Mouse (Mus musculus) cerebellum, adult (tissue): Measurements from ENCODE around the gene Chrnb1.

ENCODE experiments used
- ATAC-seq: cut with Nextera tagmentation; 2 replicates; pipeline ENCODE4 v1.9.2; 2017; ENCODE audit warnings: mild to moderate bottlenecking, moderate library complexity, mixed read lengths; ENCODE audit not compliant: insufficient number of reproducible peaks, low FRiP score, low TSS enrichment

Chrnb1 gene

DNA sequence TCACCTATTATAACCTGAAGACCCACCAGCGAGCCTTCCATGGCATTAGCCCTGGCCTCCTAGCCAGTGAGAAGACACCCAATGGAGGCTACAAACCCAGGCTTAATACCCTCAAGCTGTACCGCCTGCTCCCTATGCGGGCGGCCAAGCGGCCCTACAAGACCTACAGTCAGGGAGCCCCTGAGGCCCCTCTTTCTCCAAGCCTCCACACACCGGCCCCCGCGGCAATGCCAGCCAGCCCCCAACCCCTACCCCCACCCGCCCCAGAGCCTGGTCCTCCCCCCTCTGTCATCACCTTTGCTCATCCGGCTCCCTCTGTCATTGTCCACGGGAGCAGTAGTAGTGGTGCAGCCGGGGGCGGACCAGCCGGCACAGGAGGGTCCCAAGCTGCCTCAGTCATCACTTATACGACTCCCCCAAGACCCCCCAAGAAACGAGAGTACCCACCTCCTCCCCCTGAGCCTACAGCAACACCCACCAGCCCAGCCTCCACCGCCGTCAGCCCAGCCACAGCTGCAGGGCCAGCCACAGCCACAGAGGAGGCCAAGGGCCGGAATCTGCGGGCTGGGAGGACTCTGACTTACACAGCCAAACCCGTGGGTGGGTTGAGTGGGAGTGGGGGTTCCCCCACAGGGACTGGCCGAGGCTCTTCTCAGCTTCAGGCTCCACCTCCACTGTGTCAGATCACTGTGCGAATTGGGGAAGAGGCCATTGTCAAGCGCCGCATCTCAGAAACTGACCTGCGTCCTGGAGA lies 18.1 kb downstream of the Chrnb1 start:
- no peak for ATAC-seq

DNA sequence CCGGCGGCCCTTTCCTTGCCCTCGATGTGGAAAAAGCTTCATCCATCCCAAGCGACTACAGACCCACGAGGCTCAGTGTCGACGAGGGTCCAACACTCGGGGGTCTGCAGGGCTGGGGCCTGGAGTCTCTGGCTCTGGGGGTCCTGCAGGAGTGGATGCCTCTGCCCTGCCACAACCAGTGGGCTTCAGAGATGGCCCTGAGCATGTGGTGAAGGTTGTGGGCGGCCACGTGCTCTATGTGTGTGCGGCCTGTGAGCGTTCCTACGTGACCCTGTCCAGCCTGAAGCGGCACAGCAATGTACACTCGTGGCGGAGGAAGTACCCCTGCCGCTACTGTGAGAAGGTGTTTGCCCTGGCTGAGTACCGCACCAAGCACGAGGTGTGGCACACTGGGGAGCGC lies 19.3 kb downstream of the Chrnb1 start:
- ATAC-seq, result no peak

DNA sequence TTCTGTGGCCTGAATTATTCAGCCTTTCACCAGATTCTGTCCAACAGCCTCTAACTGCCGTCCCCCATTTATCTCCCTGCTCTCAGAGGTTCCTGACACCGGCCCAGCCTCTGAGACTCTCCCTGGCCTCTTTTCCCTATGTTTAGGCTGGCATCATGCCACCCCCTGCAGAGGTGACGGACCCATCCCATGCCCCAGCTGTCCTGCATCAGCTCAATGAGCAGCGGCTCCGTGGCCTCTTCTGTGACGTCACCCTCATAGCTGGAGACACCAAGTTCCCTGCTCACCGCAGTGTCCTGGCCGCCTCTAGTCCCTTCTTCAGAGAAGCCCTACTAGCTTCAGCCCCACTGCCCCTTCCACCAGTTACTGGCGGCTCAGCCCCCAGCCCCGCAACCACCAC lies 20.0 kb downstream of the Chrnb1 start:
- ATAC-seq, result no peak

DNA sequence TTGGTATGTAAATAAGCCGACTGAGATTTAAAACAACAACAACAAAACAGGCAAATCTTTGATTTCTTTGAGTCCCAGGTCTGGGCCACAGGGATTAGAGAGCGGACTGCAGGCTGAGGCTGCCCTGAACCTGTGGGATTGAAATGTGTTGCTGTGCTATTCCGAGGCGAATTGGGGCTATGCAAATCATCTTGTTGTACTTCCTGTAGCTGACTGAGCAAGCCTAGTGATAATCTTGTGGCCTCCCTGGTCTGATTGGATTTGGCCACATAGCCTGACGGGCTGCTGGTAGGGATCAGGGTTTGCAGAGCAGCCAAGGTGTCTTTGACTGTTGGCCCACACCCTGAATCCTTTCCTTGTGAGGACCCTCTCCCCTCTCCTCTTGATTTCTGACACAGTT lies 20.8 kb downstream of the Chrnb1 start:
- ATAC-seq, result no peak

DNA sequence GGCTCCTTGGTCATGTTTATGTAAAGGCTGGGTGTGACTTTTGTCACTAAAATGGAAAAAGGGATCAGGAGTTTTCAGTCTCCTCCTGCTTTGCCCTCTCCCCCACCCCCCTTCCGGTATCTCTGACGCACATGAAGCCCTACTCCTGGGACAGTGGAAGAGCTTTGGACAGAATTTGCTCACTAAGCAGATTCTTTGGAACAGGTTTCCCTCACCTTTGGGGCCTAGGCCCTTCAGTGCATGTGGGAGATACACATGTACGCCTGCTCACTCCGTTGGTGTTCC lies 28.2 kb downstream of the Chrnb1 start:
- no peak for ATAC-seq

DNA sequence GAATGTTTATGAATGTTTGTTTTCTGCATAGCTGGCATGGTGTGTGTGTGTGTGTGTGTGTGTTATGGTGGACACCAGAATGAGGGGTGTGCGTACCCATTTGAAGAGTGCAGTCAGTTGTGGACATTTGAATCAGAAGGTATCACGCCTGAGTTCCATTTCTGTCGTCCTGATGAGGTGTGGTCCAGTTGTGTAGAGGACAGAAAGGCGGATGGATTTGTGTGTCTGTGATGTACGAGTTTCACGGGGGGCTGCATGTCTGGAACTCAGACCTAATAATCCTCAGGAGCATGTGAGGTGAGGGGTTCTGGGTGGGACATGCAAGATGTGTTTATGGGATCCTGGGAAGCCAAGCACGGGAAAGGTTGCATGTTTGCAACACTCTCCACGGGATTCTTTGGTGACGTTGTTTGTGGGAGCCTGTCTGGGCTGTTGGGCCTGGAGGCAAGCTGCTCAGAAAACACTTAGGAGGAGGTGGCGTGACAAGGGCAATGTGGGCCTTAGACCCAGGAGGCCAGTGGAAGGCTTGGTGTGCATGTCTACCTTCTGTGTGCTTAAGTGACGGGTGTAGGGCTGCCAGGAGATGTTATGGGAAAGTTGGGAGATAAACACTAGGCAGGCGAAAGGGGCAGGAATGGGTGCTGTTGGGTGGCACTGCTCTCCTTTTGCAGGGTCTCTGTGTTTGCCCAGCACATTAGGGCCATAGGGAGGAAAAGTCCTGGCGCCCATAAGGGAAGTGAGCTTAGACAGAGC lies 28.7 kb downstream of the Chrnb1 start:
- ATAC-seq, result no peak

DNA sequence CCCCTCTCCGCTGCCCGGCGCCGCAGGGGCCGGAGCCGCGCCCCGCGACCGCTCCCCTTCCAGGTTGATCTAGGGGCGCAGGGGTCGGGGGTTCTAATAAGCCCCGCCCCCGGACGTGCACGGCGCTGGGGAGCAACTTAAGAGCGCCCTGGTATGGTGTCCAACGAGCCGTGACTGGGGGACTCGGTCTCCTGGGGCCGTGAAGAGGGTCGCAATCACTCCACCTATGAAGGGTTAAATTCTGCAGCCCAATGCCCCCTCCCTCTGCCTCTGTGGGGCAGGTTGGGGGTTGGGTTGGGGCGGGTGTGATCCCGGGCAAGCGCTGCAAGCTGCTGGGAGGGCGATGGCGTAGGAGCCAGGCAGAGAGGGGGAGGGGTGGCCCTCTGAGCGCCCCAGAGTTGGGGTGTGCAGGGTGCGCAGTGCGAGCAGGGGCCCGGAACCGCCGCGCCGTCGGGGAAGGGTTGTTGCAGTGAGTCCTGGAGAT lies 29.6 kb downstream of the Chrnb1 start:
- peak; percentile 49; the same call in 1 of the 2 replicates for ATAC-seq

DNA sequence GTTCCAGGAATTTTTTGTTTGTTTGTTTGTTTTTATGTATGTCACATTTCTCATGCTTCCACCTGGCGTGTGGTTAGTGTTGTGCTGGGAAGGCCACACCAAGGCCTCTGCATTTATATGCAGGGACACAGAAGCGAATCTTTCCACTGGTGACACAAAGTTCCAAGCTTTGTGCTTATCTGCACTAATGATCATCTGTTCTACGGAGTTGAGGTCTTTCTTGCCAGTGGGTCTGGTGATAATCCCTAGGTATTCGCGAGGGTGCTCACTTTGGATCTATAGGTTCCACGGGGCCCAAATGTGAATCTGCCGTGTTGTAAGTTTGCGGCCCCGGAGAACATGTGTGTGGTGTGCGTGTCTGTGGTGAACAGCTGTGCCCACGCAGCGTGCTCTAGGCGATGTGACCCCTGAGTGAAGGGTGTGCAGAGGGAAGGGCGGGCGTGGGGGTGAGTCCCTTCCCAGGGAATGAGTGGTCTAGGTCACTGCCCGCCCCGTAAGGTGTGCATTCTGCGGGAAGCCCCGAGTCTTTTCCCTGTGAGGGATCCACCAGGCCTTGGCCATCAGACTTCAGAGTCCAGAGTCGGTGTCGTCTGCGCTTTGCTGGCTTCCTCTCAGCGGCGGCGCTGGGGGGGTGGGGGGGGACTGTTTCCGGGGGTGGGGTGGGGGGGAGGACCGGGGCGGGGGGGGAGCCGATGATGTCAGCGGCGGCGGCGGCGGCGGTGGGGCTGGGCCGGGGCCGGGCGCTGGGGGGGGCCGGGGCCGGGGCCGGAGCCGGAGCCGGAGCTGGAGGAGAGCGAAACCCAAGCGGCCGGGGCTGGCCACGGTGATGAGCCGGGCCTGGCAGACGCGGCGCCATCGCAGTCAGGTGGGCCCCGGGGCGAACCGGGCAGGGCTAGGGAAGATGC lies 30.3 kb downstream of the Chrnb1 start, which contains the start of gene Zbtb4:
Gene Zbtb4 (plus strand): TSS at position 692 of the 905 bp plus-strand sequence.
- ATAC-seq, result peak; percentile 34; the same call in 1 of the 2 replicates

DNA sequence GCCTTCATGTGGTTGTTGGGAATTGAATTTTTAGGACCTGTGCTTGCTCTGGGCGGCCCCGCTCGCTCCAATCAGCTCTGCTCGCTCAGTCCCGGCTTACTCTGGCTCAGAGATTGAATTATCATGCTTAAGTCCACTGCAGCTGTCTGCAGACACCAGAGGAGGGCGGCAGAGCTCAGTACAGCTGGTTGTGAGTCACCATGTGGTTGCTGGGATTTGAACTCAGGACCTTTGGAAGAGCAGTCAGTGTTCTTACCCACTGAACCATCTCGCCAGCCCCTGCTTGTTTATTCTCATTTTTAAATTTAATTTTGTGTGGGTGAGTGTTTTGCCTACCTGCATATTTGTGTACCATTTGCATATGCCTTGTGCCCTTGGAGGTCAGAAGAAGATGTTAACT lies 32.2 kb downstream of the Chrnb1 start:
- ATAC-seq, result no peak

DNA sequence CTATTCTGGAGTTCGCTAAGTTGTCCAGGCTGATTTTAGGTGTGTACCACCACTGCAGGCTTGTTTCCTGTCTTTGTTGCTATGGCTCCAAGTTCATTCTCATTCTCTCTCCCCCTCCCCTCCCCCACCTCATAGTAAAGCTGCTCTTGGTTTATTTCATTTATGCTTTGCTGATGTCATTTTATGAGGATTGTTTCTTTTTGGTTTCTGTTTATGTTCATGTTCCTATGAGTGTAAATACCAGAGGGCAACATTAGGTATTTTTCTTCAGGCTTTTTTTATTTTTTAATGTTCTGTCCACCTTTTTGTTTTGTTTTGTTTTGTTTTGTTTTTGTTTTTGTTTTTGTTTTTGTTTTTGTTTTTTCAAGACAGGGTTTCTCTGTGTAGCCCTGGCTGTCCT lies 33.9 kb downstream of the Chrnb1 start, which contains the start of gene Slc35g3:
Gene Slc35g3 (minus strand): TSS at position 101 of the 400 bp plus-strand sequence.
- ATAC-seq, result no peak

DNA sequence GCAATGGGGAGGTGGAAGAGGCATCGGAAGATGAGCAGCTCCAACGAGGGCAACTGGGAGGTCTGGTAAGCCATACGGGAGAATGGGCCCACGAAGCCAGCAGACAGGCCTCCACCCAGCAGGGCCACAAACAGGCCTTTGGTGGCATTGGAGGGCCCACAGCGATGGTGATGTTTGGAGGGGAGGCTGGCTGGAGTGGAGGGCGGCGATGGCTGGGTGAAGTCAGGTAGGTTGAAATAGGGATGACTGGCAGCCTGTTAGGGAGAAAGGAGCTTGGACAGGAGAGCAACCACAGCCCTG lies 34.9 kb downstream of the Chrnb1 start:
- ATAC-seq, result no peak

DNA sequence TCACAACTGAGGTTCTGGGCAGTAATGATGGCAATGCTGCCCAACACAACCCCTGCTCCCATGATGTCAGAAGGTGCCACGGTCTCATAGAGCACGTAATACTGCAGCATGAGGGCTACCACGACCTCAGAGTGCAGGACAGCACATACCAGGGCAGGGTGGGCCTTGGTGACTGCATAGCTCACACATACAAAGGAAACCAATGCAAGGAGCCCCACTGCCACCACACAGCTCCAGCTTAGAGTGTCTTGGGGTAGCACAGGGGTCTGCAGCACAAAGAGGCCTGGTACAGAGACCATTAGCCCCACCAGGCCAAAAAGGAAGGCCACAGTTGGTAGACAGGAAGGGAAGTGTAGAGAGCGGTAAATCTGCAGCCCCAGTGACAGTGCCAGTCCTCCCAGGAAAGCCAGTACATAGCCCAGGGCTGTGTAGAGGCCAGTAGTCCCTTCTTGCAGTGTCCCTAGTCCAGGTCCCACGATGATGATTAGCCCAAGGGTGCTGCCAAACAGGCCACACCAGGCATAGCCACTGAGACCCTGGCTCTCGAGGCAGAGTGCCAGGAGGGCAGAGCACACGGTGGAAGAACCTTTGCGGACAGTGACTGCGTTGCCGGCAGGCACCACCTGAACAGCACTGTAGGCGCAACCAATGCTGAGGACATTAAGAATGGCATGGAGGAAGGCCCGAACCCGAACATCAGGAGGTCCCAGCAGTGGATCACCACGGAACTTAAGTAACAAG lies 35.4 kb downstream of the Chrnb1 start:
- no peak for ATAC-seq

DNA sequence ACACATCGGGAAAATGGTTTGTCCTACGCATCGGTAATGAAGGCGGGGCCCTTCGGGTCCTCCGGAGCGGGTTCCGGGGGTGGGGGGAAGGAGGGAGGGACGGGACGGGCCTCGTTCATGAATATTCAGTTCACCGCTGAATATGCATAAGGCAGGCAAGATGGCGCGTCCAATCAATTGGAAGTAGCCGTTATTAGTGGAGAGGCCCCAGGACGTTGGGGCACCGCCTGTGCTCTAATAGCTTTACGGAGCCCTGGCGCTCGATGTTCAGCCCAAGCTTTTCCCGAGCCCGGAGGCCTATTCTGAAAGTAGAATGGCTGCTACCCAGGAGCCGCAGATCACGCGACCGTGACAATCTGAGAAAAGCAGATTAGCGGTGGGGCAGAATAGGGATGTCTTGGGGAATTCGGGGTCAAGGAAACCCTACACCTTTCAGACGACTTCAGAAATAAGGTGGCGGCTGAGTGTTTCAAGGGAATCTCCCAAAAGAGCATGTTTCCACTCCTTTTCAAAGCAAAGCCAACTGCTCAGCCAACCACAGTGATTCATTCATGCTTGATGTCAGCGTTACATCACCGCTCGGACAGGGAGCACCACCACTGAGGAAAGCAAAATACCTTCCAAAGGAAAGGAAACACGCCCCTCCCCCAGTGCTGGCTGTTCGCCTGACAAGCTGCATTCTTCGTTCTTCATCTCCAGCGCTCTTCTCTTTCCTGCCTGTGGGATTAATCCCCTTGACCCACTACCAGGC lies 36.6 kb downstream of the Chrnb1 start:
- ATAC-seq, result peak; percentile 69

DNA sequence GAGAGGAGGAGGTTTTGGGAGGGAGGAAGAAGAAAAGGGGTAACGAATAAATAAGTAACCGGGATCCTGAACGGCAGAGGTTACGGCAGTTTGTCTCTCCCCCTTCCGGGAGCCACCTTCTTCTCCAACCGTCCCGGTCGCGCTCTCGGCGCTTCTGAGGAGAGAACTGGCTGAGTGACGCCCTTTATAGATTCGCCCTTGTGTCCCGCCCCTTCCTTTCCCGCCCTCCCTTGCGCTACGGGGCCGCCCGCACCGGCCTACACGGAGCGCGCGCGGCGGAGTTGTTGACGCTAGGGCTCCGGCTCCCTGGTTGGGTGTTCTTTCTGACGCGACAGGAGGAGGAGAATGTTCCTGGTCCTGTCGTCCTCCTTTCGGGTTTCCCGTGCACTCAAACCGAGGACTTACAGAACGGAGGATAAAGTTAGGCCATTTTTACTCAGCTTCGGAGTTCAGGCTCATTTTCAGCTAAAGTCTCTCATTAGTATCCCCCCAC lies 37.2 kb downstream of the Chrnb1 start, which contains the start of gene Polr2a:
Gene Polr2a (minus strand): TSS at position 160 of the 493 bp plus-strand sequence.
- peak; percentile 83 for ATAC-seq

DNA sequence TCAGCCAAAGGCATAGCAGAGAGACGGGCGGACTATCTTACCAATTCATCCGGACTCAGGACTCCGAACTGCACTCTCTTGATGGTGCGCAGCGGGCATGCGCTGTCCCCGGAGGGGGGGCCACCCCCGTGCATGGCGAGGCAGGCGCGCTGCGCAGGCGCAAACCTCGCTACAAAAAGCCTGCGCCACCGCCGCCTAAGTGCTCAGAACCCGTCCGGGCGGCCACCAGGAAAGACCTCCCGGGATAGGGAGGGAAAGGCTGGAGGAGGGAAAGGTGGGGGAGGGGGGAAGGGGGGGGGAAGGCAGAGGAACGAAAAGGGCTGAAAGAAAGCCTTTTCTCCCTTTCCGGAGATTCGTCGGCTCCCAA lies 37.7 kb downstream of the Chrnb1 start:
- peak; percentile 60 for ATAC-seq

DNA sequence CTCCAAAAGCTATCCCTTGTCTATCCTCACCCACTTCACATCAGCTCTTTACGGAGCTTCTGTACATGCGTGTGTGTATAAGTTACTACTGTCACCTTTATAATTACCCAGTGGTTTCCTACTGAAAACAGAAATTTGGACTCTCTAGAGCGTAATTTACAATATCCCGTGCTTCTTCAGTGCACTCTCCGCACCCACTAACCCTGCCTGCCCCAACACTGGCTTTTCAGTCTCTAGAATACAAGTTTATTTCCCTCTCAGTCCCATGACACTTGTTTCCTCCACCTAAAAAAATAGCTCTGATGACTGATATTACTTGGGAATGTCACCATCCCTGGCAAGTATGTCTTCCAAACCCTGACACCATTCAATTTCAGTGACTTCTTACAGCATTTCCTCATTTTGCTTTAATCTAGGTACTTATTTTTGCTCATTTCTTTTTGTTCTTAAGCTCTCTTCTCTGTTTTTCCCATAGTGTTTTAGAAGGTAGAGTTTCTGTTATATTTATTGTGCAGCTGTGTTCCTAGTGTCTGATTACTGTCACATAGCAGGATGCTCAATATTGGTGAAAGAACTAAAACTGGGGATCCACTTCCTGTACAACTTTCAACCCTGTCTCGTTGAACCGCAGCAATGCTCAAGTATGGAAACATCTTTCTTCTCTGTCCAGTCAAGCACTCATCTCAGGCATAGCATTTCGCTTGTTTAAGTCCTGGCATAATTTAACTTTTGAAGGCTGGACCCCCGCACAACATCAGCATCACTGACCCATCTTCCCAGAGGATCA lies 38.2 kb downstream of the Chrnb1 start:
- ATAC-seq, result no peak

DNA sequence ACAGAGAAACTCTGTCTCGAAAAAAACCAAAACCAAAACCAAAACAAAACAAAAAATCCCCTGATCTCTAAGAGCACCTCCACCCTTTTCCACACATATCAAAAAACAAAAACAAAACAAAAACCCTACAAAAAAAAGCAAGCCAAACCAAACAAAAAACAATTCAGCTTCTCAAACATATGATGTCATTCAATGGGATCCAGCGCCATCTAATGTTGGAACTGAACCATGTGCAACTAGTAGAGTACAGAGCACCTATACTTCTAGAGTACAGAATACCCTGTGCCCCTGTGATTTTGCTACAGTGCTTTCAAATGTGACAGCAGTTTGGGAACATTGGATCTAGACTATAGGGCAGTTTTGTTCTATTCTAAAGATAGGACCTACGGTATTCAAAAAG lies 41.0 kb downstream of the Chrnb1 start:
- ATAC-seq, result no peak

DNA sequence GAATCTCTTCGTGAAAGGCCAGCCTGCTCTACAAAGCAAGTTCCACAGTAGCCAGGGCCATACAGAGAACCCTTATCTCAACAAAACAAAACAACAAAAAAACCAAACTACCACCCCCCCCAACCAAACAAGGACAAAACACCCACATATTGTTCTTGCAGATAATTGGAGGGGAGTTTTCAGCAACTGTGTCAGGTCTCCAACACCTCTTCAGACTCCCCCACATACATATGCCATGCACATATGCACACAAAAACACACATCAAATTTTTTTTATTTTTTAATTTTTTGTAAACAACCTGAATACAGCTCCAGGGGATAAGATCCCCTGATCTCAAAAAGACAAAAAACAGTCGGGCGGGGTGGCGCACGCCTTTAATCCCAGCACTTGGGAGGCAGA lies 41.5 kb downstream of the Chrnb1 start:
- ATAC-seq, result no peak

DNA sequence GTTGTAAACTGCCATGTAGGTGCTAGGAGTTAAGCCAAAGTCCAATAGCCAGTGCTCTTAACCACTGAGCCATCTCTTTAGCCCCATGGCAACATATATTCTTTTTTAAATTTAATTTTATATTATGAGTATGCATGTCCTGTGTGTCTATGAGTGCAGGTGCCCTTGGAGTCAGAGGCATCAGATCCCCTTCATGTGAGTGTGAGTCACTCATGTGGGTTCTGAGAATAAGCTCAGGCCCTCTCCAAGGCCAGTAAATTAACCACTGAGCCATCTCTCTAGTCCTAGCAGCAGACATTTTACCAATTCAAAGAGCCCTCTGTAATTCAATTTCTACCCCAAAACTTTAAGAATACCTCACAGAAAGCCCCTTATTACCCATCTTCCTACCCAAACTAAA lies 43.1 kb downstream of the Chrnb1 start:
- ATAC-seq, result no peak
